8 mouse cellular contexts compared by ENCODE assay signal in the genomic region with DNA sequence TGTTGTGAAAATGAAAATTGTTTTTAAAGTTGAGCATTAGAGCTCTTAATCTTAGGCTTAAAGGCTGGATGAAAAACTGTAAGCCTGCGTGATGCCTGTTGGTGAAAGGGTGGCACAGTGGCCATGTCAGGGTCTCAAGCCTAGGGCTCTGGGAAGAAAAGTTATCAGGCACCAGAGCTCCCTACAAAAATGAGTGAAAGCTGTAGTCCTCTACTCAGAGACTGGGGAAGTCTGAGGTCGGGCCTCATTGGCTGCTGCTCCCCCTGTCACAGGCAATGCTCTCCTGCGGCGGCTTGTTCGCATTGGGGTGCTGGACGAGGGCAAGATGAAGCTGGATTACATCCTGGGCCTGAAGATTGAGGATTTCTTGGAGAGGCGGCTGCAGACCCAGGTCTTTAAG. TPM values are rescaled to one million over a fixed set of nuclear protein-coding genes. Genes with fewer than 3 reads are reported as not detected.
A peak's percentile ranks its signal among the peaks of the same experiment; 100 is the strongest.
DNase-seq lines count a peak whose midpoint lies in the region; ATAC-seq and TF ChIP-seq lines count a peak whose summit lies in the region.
"Not testable (repeated sequence)": the region's sequence is repeated elsewhere in the genome, so short reads cannot be mapped to it uniquely, and the experiment has no call there.

No protein-coding gene starts in this region.

- not testable (repeated sequence) for H3K9me3 ChIP-seq in forebrain, embryonic 11.5 days (ENCODE audit: control insufficient read depth, low read length); heart, embryonic 14.5 days (ENCODE audit: control insufficient read depth, low read length); intestine, embryonic 14.5 days (ENCODE audit: control insufficient read depth, low read length); limb, embryonic 14.5 days (ENCODE audit: control insufficient read depth, low read length); neural tube, embryonic 12.5 days

- H3K9ac ChIP-seq in forebrain, embryonic 11.5 days (ENCODE audit: low read length), result peak overlapping the region; percentile 88
- peak overlapping the region; percentile 91 for H3K9ac ChIP-seq in heart, embryonic 14.5 days (ENCODE audit: low read length)
- peak overlapping the region; percentile 96 for H3K9ac ChIP-seq in intestine, embryonic 14.5 days (ENCODE audit: low read length)
- peak overlapping the region; percentile 92 for H3K9ac ChIP-seq in limb, embryonic 14.5 days (ENCODE audit: low read depth, low read length, severe bottlenecking)
- H3K9ac ChIP-seq in neural tube, embryonic 12.5 days, result peak overlapping the region; percentile 86

- peaks cover 24% of the 10 kb centered on the region for H3K79me2 ChIP-seq in macrophage (ENCODE audit: inconsistent target)

- H3K4me3 ChIP-seq in bone marrow macrophage, adult 2 months (ENCODE audit: insufficient read depth, low read length), result peak overlapping the region; percentile 70
- peak overlapping the region; percentile 92 for H3K4me3 ChIP-seq in forebrain, embryonic 11.5 days (ENCODE audit: low read depth, low read length)
- peak overlapping the region; percentile 47 to 84 for H3K4me3 ChIP-seq in heart, embryonic 14.5 days (ENCODE audit: control insufficient read depth in 1 of 2, insufficient read depth in 1 of 2, low read depth in 1 of 2, low read length in 2 of 2)
- H3K4me3 ChIP-seq in intestine, embryonic 14.5 days (ENCODE audit: low read depth, low read length), result peak overlapping the region; percentile 93
- peak overlapping the region; percentile 74 for H3K4me3 ChIP-seq in limb, embryonic 14.5 days (replicated peaks; ENCODE audit: low read length)
- H3K4me3 ChIP-seq in macrophage (ENCODE audit: inconsistent target), result peak overlapping the region; percentile 87
- peak overlapping the region; percentile 87 for H3K4me3 ChIP-seq in neural tube, embryonic 12.5 days

- ATAC-seq in forebrain, embryonic 11.5 days (replicated peaks; ENCODE audit: low FRiP score); heart, embryonic 14.5 days (ENCODE audit: insufficient number of reproducible peaks, insufficient read depth, low FRiP score, low read depth); intestine, embryonic 14.5 days (replicated peaks; ENCODE audit: low FRiP score, low TSS enrichment, low read depth); limb, embryonic 14.5 days (ENCODE audit: low FRiP score, low read depth); neural tube, embryonic 12.5 days (ENCODE audit: low FRiP score, low read depth): not testable (repeated sequence)

- H3K4me2 ChIP-seq in forebrain, embryonic 11.5 days (ENCODE audit: low read depth, low read length, severe bottlenecking), result peak overlapping the region; percentile 78
- peak overlapping the region; percentile 96 for H3K4me2 ChIP-seq in heart, embryonic 14.5 days (ENCODE audit: low read length)
- H3K4me2 ChIP-seq in intestine, embryonic 14.5 days (ENCODE audit: low read length), result peak overlapping the region; percentile 96
- H3K4me2 ChIP-seq in limb, embryonic 14.5 days (replicated peaks; ENCODE audit: low read depth, low read length, severe bottlenecking), result peak overlapping the region; percentile 87
- peak overlapping the region; percentile 82 for H3K4me2 ChIP-seq in neural tube, embryonic 12.5 days (replicated peaks)

- DNase-seq in forebrain, embryonic 11.5 days (ENCODE audit: low spot score), result peak; percentile 50
- not testable (repeated sequence) for DNase-seq in intestine, embryonic 14.5 days (ENCODE audit: low spot score); limb, embryonic 14.5 days (ENCODE audit: low spot score)
- DNase-seq in thymus, postnatal 0 days (ENCODE audit: low spot score), result peak; percentile 9

- peaks cover 24% of the 10 kb centered on the region for H3K4me1 ChIP-seq in bone marrow macrophage, adult 2 months (ENCODE audit: control insufficient read depth, insufficient read depth, low read length)
- not testable (repeated sequence) for H3K4me1 ChIP-seq in forebrain, embryonic 11.5 days (replicated peaks; ENCODE audit: control insufficient read depth, insufficient read depth, low read length); limb, embryonic 14.5 days (ENCODE audit: control insufficient read depth, insufficient read depth, low read length)
- peaks cover 5 to 20% of the 10 kb centered on the region in 2 experiments for H3K4me1 ChIP-seq in heart, embryonic 14.5 days (ENCODE audit: control insufficient read depth in 2 of 2, insufficient read depth in 2 of 2, low read length in 2 of 2)
- peaks cover 12% of the 10 kb centered on the region; the same call in 1 of the 2 replicates for H3K4me1 ChIP-seq in intestine, embryonic 14.5 days (replicated peaks; ENCODE audit: control insufficient read depth, insufficient read depth, low read length)
- peaks cover 22% of the 10 kb centered on the region for H3K4me1 ChIP-seq in neural tube, embryonic 12.5 days

- 2% methylated on average over 6 of the region's 7 CpGs for WGBS in forebrain, embryonic 11.5 days
- 5% methylated on average over 6 of the region's 7 CpGs for WGBS in heart, embryonic 14.5 days
- 6% methylated on average over 6 of the region's 7 CpGs for WGBS in intestine, embryonic 14.5 days
- WGBS in limb, embryonic 14.5 days, result 3% methylated on average over 5 of the region's 7 CpGs
- WGBS in macrophage (ENCODE audit: missing documents), result 8% methylated on average over 2 of the region's 7 CpGs
- WGBS in neural tube, embryonic 12.5 days, result 3% methylated on average over 7 of the region's 7 CpGs

- H3K27ac ChIP-seq in bone marrow macrophage, adult 2 months (ENCODE audit: insufficient read depth, low read depth, low read length), result peak overlapping the region; percentile 98
- H3K27ac ChIP-seq in forebrain, embryonic 11.5 days (ENCODE audit: low read depth, low read length), result peak overlapping the region; percentile 7; the same call in 1 of the 2 replicates
- H3K27ac ChIP-seq in heart, embryonic 14.5 days (replicated peaks in 1 of 2; ENCODE audit: control insufficient read depth in 1 of 2, insufficient read depth in 1 of 2, low read depth in 2 of 2, low read length in 2 of 2), result 0 out of 4 replicates have a peak overlapping the region, but pooled peaks of 1 of the 2 experiments have one; percentile 24
- H3K27ac ChIP-seq in intestine, embryonic 14.5 days (ENCODE audit: low read depth), result peak overlapping the region; percentile 95
- peak overlapping the region; percentile 95; the same call in 1 of the 2 replicates for H3K27ac ChIP-seq in limb, embryonic 14.5 days (replicated peaks; ENCODE audit: low read depth, low read length)
- H3K27ac ChIP-seq in macrophage, result peak overlapping the region; percentile 90
- H3K27ac ChIP-seq in neural tube, embryonic 12.5 days, result not testable (repeated sequence)

- not testable (repeated sequence) for H3K36me3 ChIP-seq in forebrain, embryonic 11.5 days (ENCODE audit: control insufficient read depth, insufficient read depth, low read length); macrophage (ENCODE audit: inconsistent target)
- H3K36me3 ChIP-seq in heart, embryonic 14.5 days (ENCODE audit: control insufficient read depth, insufficient read depth, low read length), result peaks cover 51% of the 10 kb centered on the region
- peaks cover 43% of the 10 kb centered on the region for H3K36me3 ChIP-seq in intestine, embryonic 14.5 days (ENCODE audit: control insufficient read depth, insufficient read depth, low read length)
- H3K36me3 ChIP-seq in limb, embryonic 14.5 days (ENCODE audit: control insufficient read depth, insufficient read depth, low read length), result peaks cover 44% of the 10 kb centered on the region
- H3K36me3 ChIP-seq in neural tube, embryonic 12.5 days, result peaks cover 31% of the 10 kb centered on the region

- H3K27me3 ChIP-seq in forebrain, embryonic 11.5 days (ENCODE audit: control insufficient read depth, insufficient read depth, low read length); heart, embryonic 14.5 days (ENCODE audit: control insufficient read depth, insufficient read depth, low read length); intestine, embryonic 14.5 days (replicated peaks; ENCODE audit: control insufficient read depth, insufficient read depth, low read length); limb, embryonic 14.5 days (ENCODE audit: control insufficient read depth, insufficient read depth, low read length); neural tube, embryonic 12.5 days (replicated peaks): not testable (repeated sequence)

- not testable (repeated sequence) for TF ChIP-seq POLR2A in bone marrow macrophage, adult 2 months (IDR thresholded peaks at IDR 0.05; ENCODE audit: borderline replicate concordance, low read depth, low read length); limb, embryonic 14.5 days (IDR thresholded peaks at IDR 0.05; ENCODE audit: borderline replicate concordance, extremely low read depth, insufficient read depth, insufficient read length)

- TF ChIP-seq CTCF in bone marrow macrophage, adult 2 months (IDR thresholded peaks at IDR 0.05; ENCODE audit: low read depth, low read length), result not testable (repeated sequence)

RNA-seq across cellular contexts. Expression of gene Rps9, which starts 1.7 kb away (rescaled TPM):
- 1,730 and 1,840 TPM in 2 replicates for polyA plus RNA-seq in bone marrow macrophage, adult 2 months (2012; ENCODE audit: insufficient read depth, insufficient read length, missing spikeins)
- 1,200 and 1,214 TPM in 2 replicates for polyA plus RNA-seq in forebrain, embryonic 11.5 days (2014; fragmentation: Nextera tagmentation; extraction: Ambion mirVana)
- polyA plus RNA-seq in heart, embryonic 14.5 days (2014; fragmentation: Nextera tagmentation; extraction: Ambion mirVana), result 914 and 1,003 TPM in 2 replicates
- 1,715 and 1,748 TPM in 2 replicates for polyA plus RNA-seq in intestine, embryonic 14.5 days (2014; fragmentation: Nextera tagmentation; extraction: Ambion mirVana)
- 2,914 and 3,913 TPM in 2 replicates for polyA plus RNA-seq in limb, embryonic 14.5 days (2012; rRNA removed)
- 1,650 and 1,670 TPM in 2 replicates for polyA plus RNA-seq in limb, embryonic 14.5 days (2014; fragmentation: Nextera tagmentation; extraction: Ambion mirVana)
- total RNA-seq in macrophage (2018; cell fraction: chromatin; rRNA removed), result 100 to 1,000 TPM; 101 to 576 (median 304) TPM
- 1,000 to 10,000 TPM; 1,050 to 1,807 (median 1,316) TPM for total RNA-seq in macrophage (2018; cell fraction: cytosol; rRNA removed)
- total RNA-seq in macrophage (2018; cell fraction: nucleus; rRNA removed), result 100 to 1,000 TPM; 259 to 636 (median 352) TPM
- polyA plus RNA-seq in macrophage (2018), result 597 to 1,790 TPM (median 1,385 TPM) in 3 replicates
- 989 and 1,067 TPM in 2 replicates for polyA plus RNA-seq in neural tube, embryonic 12.5 days (2016; fragmentation: Nextera tagmentation; extraction: Ambion mirVana)
- polyA plus RNA-seq in thymus, postnatal 0 days (2015; fragmentation: Nextera tagmentation; extraction: Ambion mirVana), result 2,079 and 2,116 TPM in 2 replicates

RNA-seq across cellular contexts. Expression of gene Mboat7, which starts 12.1 kb away (rescaled TPM):
- polyA plus RNA-seq in bone marrow macrophage, adult 2 months (2012; ENCODE audit: insufficient read depth, insufficient read length, missing spikeins), result 79.5 and 93.8 TPM in 2 replicates
- 37.1 and 40.2 TPM in 2 replicates for polyA plus RNA-seq in forebrain, embryonic 11.5 days (2014; fragmentation: Nextera tagmentation; extraction: Ambion mirVana)
- polyA plus RNA-seq in heart, embryonic 14.5 days (2014; fragmentation: Nextera tagmentation; extraction: Ambion mirVana), result 25.5 and 28.4 TPM in 2 replicates
- 38.7 and 43.8 TPM in 2 replicates for polyA plus RNA-seq in intestine, embryonic 14.5 days (2014; fragmentation: Nextera tagmentation; extraction: Ambion mirVana)
- polyA plus RNA-seq in limb, embryonic 14.5 days (2012; rRNA removed), result 73.9 and 98.7 TPM in 2 replicates
- 51.2 and 53.3 TPM in 2 replicates for polyA plus RNA-seq in limb, embryonic 14.5 days (2014; fragmentation: Nextera tagmentation; extraction: Ambion mirVana)
- total RNA-seq in macrophage (2018; cell fraction: chromatin; rRNA removed), result 10 to 100 TPM; 10.6 to 49.7 (median 21.6) TPM
- 10 to 100 TPM; 19.8 to 52.3 (median 32.5) TPM for total RNA-seq in macrophage (2018; cell fraction: cytosol; rRNA removed)
- total RNA-seq in macrophage (2018; cell fraction: nucleus; rRNA removed), result 10 to 100 TPM; 25.0 to 66.8 (median 38.6) TPM
- 31.1 to 42.2 TPM (median 40.9 TPM) in 3 replicates for polyA plus RNA-seq in macrophage (2018)
- 44.3 and 47.5 TPM in 2 replicates for polyA plus RNA-seq in neural tube, embryonic 12.5 days (2016; fragmentation: Nextera tagmentation; extraction: Ambion mirVana)
- 36.0 and 40.1 TPM in 2 replicates for polyA plus RNA-seq in thymus, postnatal 0 days (2015; fragmentation: Nextera tagmentation; extraction: Ambion mirVana)

RNA-seq across cellular contexts. Expression of gene Tsen34, which starts 12.8 kb away (rescaled TPM):
- polyA plus RNA-seq in bone marrow macrophage, adult 2 months (2012; ENCODE audit: insufficient read depth, insufficient read length, missing spikeins), result 56.5 and 59.4 TPM in 2 replicates
- polyA plus RNA-seq in forebrain, embryonic 11.5 days (2014; fragmentation: Nextera tagmentation; extraction: Ambion mirVana), result 243 and 269 TPM in 2 replicates
- 205 and 234 TPM in 2 replicates for polyA plus RNA-seq in heart, embryonic 14.5 days (2014; fragmentation: Nextera tagmentation; extraction: Ambion mirVana)
- polyA plus RNA-seq in intestine, embryonic 14.5 days (2014; fragmentation: Nextera tagmentation; extraction: Ambion mirVana), result 244 and 253 TPM in 2 replicates
- polyA plus RNA-seq in limb, embryonic 14.5 days (2012; rRNA removed), result 193 and 271 TPM in 2 replicates
- polyA plus RNA-seq in limb, embryonic 14.5 days (2014; fragmentation: Nextera tagmentation; extraction: Ambion mirVana), result 273 and 276 TPM in 2 replicates
- 10 to 100 TPM in 24 of 26 experiments, 1 to 10 TPM in 2; 8.2 to 50.8 (median 30.6) TPM for total RNA-seq in macrophage (2018; cell fraction: chromatin; rRNA removed)
- 10 to 100 TPM; 21.9 to 48.2 (median 37.9) TPM for total RNA-seq in macrophage (2018; cell fraction: cytosol; rRNA removed)
- 10 to 100 TPM; 11.7 to 48.9 (median 26.5) TPM for total RNA-seq in macrophage (2018; cell fraction: nucleus; rRNA removed)
- polyA plus RNA-seq in macrophage (2018), result 16.8 to 42.4 TPM (median 42.3 TPM) in 3 replicates
- polyA plus RNA-seq in neural tube, embryonic 12.5 days (2016; fragmentation: Nextera tagmentation; extraction: Ambion mirVana), result 225 and 226 TPM in 2 replicates
- polyA plus RNA-seq in thymus, postnatal 0 days (2015; fragmentation: Nextera tagmentation; extraction: Ambion mirVana), result 67.5 and 70.1 TPM in 2 replicates

RNA-seq across cellular contexts. Expression of gene Pirb, which starts 14.7 kb away (rescaled TPM):
- polyA plus RNA-seq in bone marrow macrophage, adult 2 months (2012; ENCODE audit: insufficient read depth, insufficient read length, missing spikeins), result 642 and 647 TPM in 2 replicates
- polyA plus RNA-seq in forebrain, embryonic 11.5 days (2014; fragmentation: Nextera tagmentation; extraction: Ambion mirVana), result 0.12 and 0.27 TPM in 2 replicates
- polyA plus RNA-seq in heart, embryonic 14.5 days (2014; fragmentation: Nextera tagmentation; extraction: Ambion mirVana), result 0.27 and 0.97 TPM in 2 replicates
- polyA plus RNA-seq in intestine, embryonic 14.5 days (2014; fragmentation: Nextera tagmentation; extraction: Ambion mirVana), result 0.77 and 0.81 TPM in 2 replicates
- 1.0 and 1.4 TPM in 2 replicates for polyA plus RNA-seq in limb, embryonic 14.5 days (2012; rRNA removed)
- polyA plus RNA-seq in limb, embryonic 14.5 days (2014; fragmentation: Nextera tagmentation; extraction: Ambion mirVana), result 1.0 and 1.6 TPM in 2 replicates
- 1,000 to 10,000 TPM in 22 of 26 experiments, 100 to 1,000 TPM in 4; 983 to 1,799 (median 1,306) TPM for total RNA-seq in macrophage (2018; cell fraction: chromatin; rRNA removed)
- total RNA-seq in macrophage (2018; cell fraction: cytosol; rRNA removed), result 100 to 1,000 TPM; 328 to 595 (median 441) TPM
- total RNA-seq in macrophage (2018; cell fraction: nucleus; rRNA removed), result 1,000 to 10,000 TPM in 17 of 26 experiments, 100 to 1,000 TPM in 9; 644 to 1,542 (median 1,089) TPM
- 163 to 667 TPM (median 409 TPM) in 3 replicates for polyA plus RNA-seq in macrophage (2018)
- 0.18 and 0.20 TPM in 2 replicates for polyA plus RNA-seq in neural tube, embryonic 12.5 days (2016; fragmentation: Nextera tagmentation; extraction: Ambion mirVana)
- polyA plus RNA-seq in thymus, postnatal 0 days (2015; fragmentation: Nextera tagmentation; extraction: Ambion mirVana), result 2.5 TPM in 2 replicates

RNA-seq across cellular contexts. Expression of gene Tmc4, which starts 28.1 kb away (rescaled TPM):
- polyA plus RNA-seq in bone marrow macrophage, adult 2 months (2012; ENCODE audit: insufficient read depth, insufficient read length, missing spikeins), result 5.8 and 8.3 TPM in 2 replicates
- polyA plus RNA-seq in forebrain, embryonic 11.5 days (2014; fragmentation: Nextera tagmentation; extraction: Ambion mirVana), result 2.1 and 3.5 TPM in 2 replicates
- polyA plus RNA-seq in heart, embryonic 14.5 days (2014; fragmentation: Nextera tagmentation; extraction: Ambion mirVana), result 2.9 and 3.9 TPM in 2 replicates
- 60.5 and 64.1 TPM in 2 replicates for polyA plus RNA-seq in intestine, embryonic 14.5 days (2014; fragmentation: Nextera tagmentation; extraction: Ambion mirVana)
- polyA plus RNA-seq in limb, embryonic 14.5 days (2012; rRNA removed), result 20.2 and 21.0 TPM in 2 replicates
- 4.8 and 5.1 TPM in 2 replicates for polyA plus RNA-seq in limb, embryonic 14.5 days (2014; fragmentation: Nextera tagmentation; extraction: Ambion mirVana)
- total RNA-seq in macrophage (2018; cell fraction: chromatin; rRNA removed), result 10 to 100 TPM in 16 of 26 experiments, 1 to 10 TPM in 10; 3.3 to 25.9 (median 11.9) TPM
- 1 to 10 TPM in 7 of 26 experiments, under 1 TPM in 19; 0.33 to 2.0 (median 0.82) TPM for total RNA-seq in macrophage (2018; cell fraction: cytosol; rRNA removed)
- total RNA-seq in macrophage (2018; cell fraction: nucleus; rRNA removed), result 10 to 100 TPM in 8 of 26 experiments, 1 to 10 TPM in 18; 2.2 to 21.0 (median 5.2) TPM
- 0.28 to 2.0 TPM (median 0.70 TPM) in 3 replicates for polyA plus RNA-seq in macrophage (2018)
- 3.2 and 4.0 TPM in 2 replicates for polyA plus RNA-seq in neural tube, embryonic 12.5 days (2016; fragmentation: Nextera tagmentation; extraction: Ambion mirVana)
- 12.5 TPM in 2 replicates for polyA plus RNA-seq in thymus, postnatal 0 days (2015; fragmentation: Nextera tagmentation; extraction: Ambion mirVana)
